Mouse (Mus musculus) myocyte (in vitro differentiated cells): ENCODE measurements at regions not wholly inside any gene's neighbourhood (a gene's known extent, or its start where the extent isn't known, plus 50 kb on each side); places are given as distances from the start of the nearest gene placed in this dataset.

Source experiments
- CEBPB ChIP-seq: IDR thresholded peaks from 2 replicates; pipeline ENCODE4 v1.6.1; 2011; ENCODE audit warnings: mild to moderate bottlenecking, moderate library complexity; ENCODE audit not compliant: poor library complexity, insufficient read depth, severe bottlenecking
- E2F4 ChIP-seq: IDR thresholded peaks from one replicate; pipeline ENCODE4 v1.6.1; 2011; ENCODE audit warnings: mild to moderate bottlenecking, control low read depth, moderate library complexity; ENCODE audit not compliant: insufficient read depth
- MAX ChIP-seq: IDR thresholded peaks from one replicate; pipeline ENCODE4 v1.6.1; 2011; ENCODE audit warnings: low read depth, mild to moderate bottlenecking, control low read depth
- MYOD1 ChIP-seq, 3 experiments: IDR thresholded peaks; one replicate each; pipeline ENCODE4 v1.6.1; 2011; ENCODE audit warnings: control low read depth in 2 of 3, low read depth in 2 of 3, mild to moderate bottlenecking in 2 of 3, moderate library complexity in 1 of 3; ENCODE audit not compliant: insufficient read length in 2 of 3, control insufficient read depth in 1 of 3
- MYOG ChIP-seq, 3 experiments: IDR thresholded peaks; one replicate each; pipeline ENCODE4 v1.6.1; 2011; ENCODE audit warnings: control low read depth in 2 of 3, low read depth in 2 of 3, mild to moderate bottlenecking in 2 of 3; ENCODE audit not compliant: insufficient read length in 2 of 3, control insufficient read depth in 1 of 3, insufficient read depth in 1 of 3
- POLR2A ChIP-seq: IDR thresholded peaks from one replicate; pipeline ENCODE4 v1.6.1; 2011; ENCODE audit warnings: low read depth, mild to moderate bottlenecking, control low read depth, moderate library complexity; ENCODE audit not compliant: insufficient read length
- POLR2AphosphoS2 ChIP-seq: IDR thresholded peaks from one replicate; pipeline ENCODE4 v1.6.1; 2011; ENCODE audit warnings: low read depth, control low read depth; ENCODE audit not compliant: insufficient read length
- REST ChIP-seq: IDR thresholded peaks from one replicate; pipeline ENCODE4 v1.6.1; 2011; ENCODE audit warnings: mild to moderate bottlenecking, control low read depth, moderate library complexity; ENCODE audit not compliant: insufficient read depth, insufficient read length
- SRF ChIP-seq: IDR thresholded peaks from one replicate; pipeline ENCODE4 v1.6.1; 2011; ENCODE audit warnings: low read depth; ENCODE audit not compliant: control insufficient read depth, insufficient read length
- TCF12 ChIP-seq: IDR thresholded peaks from one replicate; pipeline ENCODE4 v1.6.1; 2011; ENCODE audit warnings: mild to moderate bottlenecking, control low read depth; ENCODE audit not compliant: poor library complexity, insufficient read depth, severe bottlenecking
- TCF3 ChIP-seq: IDR thresholded peaks from one replicate; pipeline ENCODE4 v1.6.1; 2011; ENCODE audit warnings: low read depth, control low read depth; ENCODE audit not compliant: insufficient read length
- USF1 ChIP-seq: IDR thresholded peaks from one replicate; pipeline ENCODE4 v1.6.1; 2011; ENCODE audit warnings: low read depth, mild to moderate bottlenecking, control low read depth, moderate library complexity

DNA sequence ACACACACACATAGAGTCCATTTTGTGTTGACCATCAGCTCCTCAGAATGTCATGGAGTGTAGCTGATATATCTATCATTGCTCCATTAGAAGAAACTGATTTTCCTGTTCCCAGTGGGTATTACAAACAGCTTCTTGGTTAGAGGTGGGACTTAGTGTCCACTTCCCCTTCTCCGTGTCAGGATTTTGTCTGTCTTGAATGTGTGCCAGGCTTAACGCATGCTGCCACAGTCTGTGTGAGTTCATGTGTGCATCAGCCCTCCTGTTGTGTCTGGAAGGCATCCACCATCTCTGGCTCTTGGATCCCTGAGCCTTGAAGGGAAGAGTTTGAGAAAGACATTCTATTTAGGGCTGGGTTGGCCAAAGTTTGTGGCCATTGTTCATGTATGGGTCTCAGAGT, 57.2 kb upstream of the Slc1a1 start:
- TF ChIP-seq POLR2A (no peak), MYOD1 (IDR thresholded peaks at IDR 0.05; ENCODE audit: control insufficient read depth in 1 of 3, insufficient read length in 2 of 3, low read depth in 2 of 3) (no peak), TCF12 (no peak), E2F4 (no peak), MYOG (IDR thresholded peaks at IDR 0.05; ENCODE audit: control insufficient read depth in 1 of 3, insufficient read depth in 1 of 3, insufficient read length in 2 of 3, low read depth in 2 of 3) (no peak), USF1 (no peak), CEBPB (no peak), POLR2AphosphoS2 (no peak), REST (no peak), SRF (no peak), MAX (no peak), TCF3 (no peak)
